Comparison of ENCODE assay signal across 18 mouse cellular contexts in genomic region chr6:85223498-85224150, GRCm38 (mm10). TPM values are rescaled to one million over a fixed set of nuclear protein-coding genes. Genes with fewer than 3 reads are reported as not detected.
DNase-seq lines count a peak whose midpoint lies in the region; ATAC-seq and TF ChIP-seq lines count a peak whose summit lies in the region.
"Had no signal": no experiment of that assay in that cellular context is flagged by ENCODE, and none has a peak within 500 bp of the region (broad histone marks: within the 10 kb centered on the region; RNA-seq: fewer than 3 reads in every experiment).

No protein-coding gene starts in this region.

- DNase-seq in forebrain, embryonic 10.5 days (ENCODE audit: extremely low spot score, low spot score), result no peak
- no peak for DNase-seq in forebrain, postnatal 0 days
- DNase-seq in cerebellum, adult 18-20 months, result peak; percentile 16 to 32
- DNase-seq in embryonic facial prominence, embryonic 10.5 days (ENCODE audit: low spot score), result peak; percentile 29
- DNase-seq in mesoderm, embryonic 11.5 days (ENCODE audit: low read depth, low spot score), result peak; percentile 56
- DNase-seq in heart, adult 2 months, result no peak
- DNase-seq in left cerebral cortex, adult 9 months (ENCODE audit: low spot score in 2 of 2), result no peak
- DNase-seq in lung, postnatal 10 days, result no peak
- DNase-seq: heart, postnatal 14 days; midbrain, embryonic 14.5 days had no signal

- TF ChIP-seq EP300 in heart, adult 2 months (IDR thresholded peaks at IDR 0.05; ENCODE audit: insufficient read depth, low read depth, low read length), result no peak

- ATAC-seq in forebrain, postnatal 0 days, result no peak; the same call in 1 of the 2 replicates
- ATAC-seq: activated CD4-positive, CD25-positive, alpha-beta regulatory T cell, adult 4 months; liver, embryonic 12.5 days had no signal

- TF ChIP-seq CTCF in forebrain, postnatal 0 days (IDR thresholded peaks at IDR 0.05; ENCODE audit: low read depth), result no peak
- no peak for TF ChIP-seq CTCF in heart, adult 2 months (IDR thresholded peaks at IDR 0.05)

- peak overlapping the region; percentile 59 for H3K27ac ChIP-seq in forebrain, embryonic 10.5 days
- H3K27ac ChIP-seq in forebrain, postnatal 0 days (ENCODE audit: low read depth, low read length), result no peak overlapping the region
- H3K27ac ChIP-seq in embryonic facial prominence, embryonic 10.5 days (replicated peaks), result peak overlapping the region; percentile 31
- H3K27ac ChIP-seq in heart, adult 2 months, result no peak overlapping the region
- H3K27ac ChIP-seq: gastrocnemius, adult 2 months; kidney, postnatal 0 days; liver, embryonic 12.5 days; neural tube, embryonic 12.5 days; stomach, postnatal 0 days had no signal

- peaks cover 3% of the 10 kb centered on the region; the same call in 1 of the 2 replicates for H3K9me3 ChIP-seq in forebrain, embryonic 10.5 days
- H3K9me3 ChIP-seq in forebrain, postnatal 0 days (ENCODE audit: low read length), result no peaks in the 10 kb centered on the region
- no peaks in the 10 kb centered on the region for H3K9me3 ChIP-seq in embryonic facial prominence, embryonic 10.5 days
- H3K9me3 ChIP-seq: liver, embryonic 12.5 days; neural tube, embryonic 12.5 days had no signal

- H3K4me2 ChIP-seq in forebrain, postnatal 0 days (ENCODE audit: low read depth), result no peak overlapping the region
- H3K4me2 ChIP-seq: liver, embryonic 12.5 days; neural tube, embryonic 12.5 days had no signal

- no peak overlapping the region for H3K4me3 ChIP-seq in forebrain, embryonic 10.5 days
- no peak overlapping the region for H3K4me3 ChIP-seq in forebrain, postnatal 0 days (ENCODE audit: low read depth, low read length)
- H3K4me3 ChIP-seq in embryonic facial prominence, embryonic 10.5 days, result no peak overlapping the region
- H3K4me3 ChIP-seq in heart, adult 2 months, result no peak overlapping the region
- H3K4me3 ChIP-seq: gastrocnemius, adult 2 months; liver, embryonic 12.5 days; neural tube, embryonic 12.5 days had no signal

- intact Hi-C loops in heart, adult 2 months (cut with DNase I), result no loop called here

- peaks cover 11% of the 10 kb centered on the region; the same call in 1 of the 2 replicates for H3K36me3 ChIP-seq in forebrain, embryonic 10.5 days (replicated peaks)
- H3K36me3 ChIP-seq in forebrain, postnatal 0 days (ENCODE audit: insufficient read depth), result no peaks in the 10 kb centered on the region
- H3K36me3 ChIP-seq in embryonic facial prominence, embryonic 10.5 days (replicated peaks), result no peaks in the 10 kb centered on the region
- H3K36me3 ChIP-seq in heart, adult 2 months (ENCODE audit: control insufficient read depth, insufficient read depth, low read length), result no peaks in the 10 kb centered on the region
- H3K36me3 ChIP-seq: liver, embryonic 12.5 days; neural tube, embryonic 12.5 days had no signal

- peaks cover 81% of the 10 kb centered on the region for H3K4me1 ChIP-seq in forebrain, embryonic 10.5 days
- peaks cover 3% of the 10 kb centered on the region; the same call in 1 of the 2 replicates for H3K4me1 ChIP-seq in forebrain, postnatal 0 days (ENCODE audit: insufficient read depth)
- peaks cover 64% of the 10 kb centered on the region for H3K4me1 ChIP-seq in embryonic facial prominence, embryonic 10.5 days
- no peaks in the 10 kb centered on the region for H3K4me1 ChIP-seq in heart, adult 2 months (ENCODE audit: control insufficient read depth, insufficient read depth, low read length)
- H3K4me1 ChIP-seq: liver, embryonic 12.5 days had no signal

- H3K79me2 ChIP-seq in heart, adult 2 months (replicated peaks; ENCODE audit: control insufficient read depth, insufficient read depth, low read length), result no peaks in the 10 kb centered on the region

- 30% methylated on average over 14 of the region's 14 CpGs for WGBS in forebrain, embryonic 10.5 days
- WGBS in forebrain, postnatal 0 days, result 40% methylated on average over 14 of the region's 14 CpGs
- 21% methylated on average over 14 of the region's 14 CpGs for WGBS in embryonic facial prominence, embryonic 10.5 days
- WGBS in heart, adult 2 months, result 74% methylated on average over 14 of the region's 14 CpGs

- peaks cover 31% of the 10 kb centered on the region for H3K27me3 ChIP-seq in forebrain, embryonic 10.5 days (ENCODE audit: poor library complexity, severe bottlenecking)
- no peaks in the 10 kb centered on the region for H3K27me3 ChIP-seq in forebrain, postnatal 0 days (ENCODE audit: insufficient read depth, low read length)
- H3K27me3 ChIP-seq in embryonic facial prominence, embryonic 10.5 days (replicated peaks; ENCODE audit: low read depth, poor library complexity, severe bottlenecking), result peaks cover 29% of the 10 kb centered on the region; the same call in 1 of the 2 replicates
- H3K27me3 ChIP-seq in heart, adult 2 months (ENCODE audit: control insufficient read depth, insufficient read depth, low read length), result no peaks in the 10 kb centered on the region
- H3K27me3 ChIP-seq: liver, embryonic 12.5 days; neural tube, embryonic 12.5 days had no signal

- H3K9ac ChIP-seq in forebrain, postnatal 0 days, result no peak overlapping the region
- H3K9ac ChIP-seq in heart, adult 2 months (ENCODE audit: low read depth, low read length), result no peak overlapping the region
- H3K9ac ChIP-seq: liver, embryonic 12.5 days; neural tube, embryonic 12.5 days had no signal

- no peak for TF ChIP-seq POLR2A in heart, adult 2 months (IDR thresholded peaks at IDR 0.05; ENCODE audit: insufficient read depth, low read depth, low read length)

RNA-seq across cellular contexts. Expression of gene Emx1, which starts 36.4 kb away (rescaled TPM):
- polyA plus RNA-seq in forebrain, embryonic 10.5 days (2016; fragmentation: Nextera tagmentation; extraction: Ambion mirVana), result 26.5 and 35.8 TPM in 2 replicates
- total RNA-seq in forebrain, postnatal 0 days (2014; rRNA removed), result 25.7 and 41.6 TPM in 2 replicates
- polyA plus RNA-seq in forebrain, postnatal 0 days (2015; fragmentation: Nextera tagmentation; extraction: Ambion mirVana), result 28.8 and 41.0 TPM in 2 replicates
- 2.6 and 2.9 TPM in 2 replicates for polyA plus RNA-seq in embryonic facial prominence, embryonic 10.5 days (2016; fragmentation: Nextera tagmentation; extraction: Ambion mirVana)
- not detected for total RNA-seq in heart, adult 2 months (2021)
- polyA plus RNA-seq in heart, adult 2 months (2012; rRNA removed), result not detected in 2 replicates
- total RNA-seq: gastrocnemius, adult 2 months; heart, postnatal 14 days had no signal
- polyA plus RNA-seq: activated CD4-positive, CD25-positive, alpha-beta regulatory T cell, adult 4 months; liver, embryonic 12.5 days; lung, embryonic 16.5 days; small intestine, adult 2 months; stomach, postnatal 0 days had no signal

Comparison
In these comparisons a context has a peak if more than half of its experiments do, and no peak if none do; other contexts are left out.
1. H3K27ac ChIP-seq: peak in forebrain, embryonic 10.5 days (single experiment) and embryonic facial prominence, embryonic 10.5 days (single experiment); none in forebrain, postnatal 0 days (single experiment) and heart, adult 2 months (single experiment).
2. DNase-seq: peak in cerebellum, adult 18-20 months (2 of 2), embryonic facial prominence, embryonic 10.5 days (single experiment) and mesoderm, embryonic 11.5 days (single experiment); none in forebrain, embryonic 10.5 days (single experiment), forebrain, postnatal 0 days (single experiment), heart, adult 2 months (0 of 2), left cerebral cortex, adult 9 months (0 of 2) and lung, postnatal 10 days (single experiment).